Mouse (Mus musculus) lung, postnatal 0 days (tissue): ENCODE measurements around the gene Emc7.

ENCODE experiments used
- CTCF ChIP-seq: IDR thresholded peaks from 2 replicates; pipeline ENCODE4 v1.5.1; 2016; ENCODE audit warnings: antibody characterized with exemption, mild to moderate bottlenecking
- EP300 ChIP-seq: IDR thresholded peaks from 2 replicates; pipeline ENCODE4 v1.6.1; 2016; ENCODE audit warnings: antibody characterized with exemption, mild to moderate bottlenecking, control low read depth

- TF ChIP-seq CTCF: no peak
- TF ChIP-seq EP300: no peak
Measured at GRCm38 (mm10) chr2:112516728-112517127, 61.9 kb downstream of the Emc7 start.
